Mouse (Mus musculus) cerebellum, adult 9-10 months (tissue): ENCODE results near the gene Popdc3.
"Not testable (repeated sequence)": the region's sequence is repeated elsewhere in the genome, so short reads cannot be mapped to it uniquely, and the experiment has no call there.

Experiments used
- DNase-seq: peaks from one replicate; pipeline ENCODE4 v3.0.0; 2022

Gene Popdc3

DNA sequence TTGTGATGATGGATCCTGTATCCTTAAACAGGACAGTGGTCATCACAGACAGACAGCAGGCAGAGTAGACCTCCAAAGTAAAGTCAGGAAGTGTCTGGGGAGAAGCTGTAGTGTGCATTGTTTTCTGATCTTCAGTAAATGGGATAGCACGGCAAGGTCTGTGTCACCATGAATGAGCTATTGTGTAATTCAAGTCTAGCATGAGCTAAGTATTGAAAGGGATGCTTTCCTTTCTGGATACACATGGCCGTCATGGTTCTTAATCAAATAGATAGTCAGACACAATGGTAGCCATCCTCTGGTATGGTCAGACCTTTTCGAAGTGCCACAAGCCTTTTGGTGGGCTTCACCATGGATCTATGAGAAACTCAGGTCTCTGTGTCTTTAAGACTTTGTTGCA is 142.4 kb downstream of the Popdc3 start:
- no peak for DNase-seq

DNA sequence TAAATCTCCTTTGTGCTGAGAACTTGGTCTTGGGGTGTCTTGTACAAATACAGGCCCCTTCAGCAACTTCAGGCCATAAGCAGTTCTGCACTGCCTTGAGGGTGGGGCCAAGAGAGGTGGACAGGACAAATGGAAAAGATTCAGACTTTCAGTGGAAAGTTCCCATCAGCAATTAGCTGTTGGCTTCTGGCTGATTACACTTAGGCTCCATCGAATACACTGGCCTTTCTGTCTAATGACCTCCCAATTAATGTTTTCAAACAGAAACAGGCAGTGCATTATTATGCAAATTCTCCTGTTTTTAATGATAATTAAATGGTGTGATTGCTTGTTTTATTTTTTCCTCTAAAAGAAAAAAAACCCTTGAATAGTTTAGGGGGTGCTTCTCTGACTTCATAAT is 146.3 kb downstream of the Popdc3 start:
- no peak for DNase-seq

DNA sequence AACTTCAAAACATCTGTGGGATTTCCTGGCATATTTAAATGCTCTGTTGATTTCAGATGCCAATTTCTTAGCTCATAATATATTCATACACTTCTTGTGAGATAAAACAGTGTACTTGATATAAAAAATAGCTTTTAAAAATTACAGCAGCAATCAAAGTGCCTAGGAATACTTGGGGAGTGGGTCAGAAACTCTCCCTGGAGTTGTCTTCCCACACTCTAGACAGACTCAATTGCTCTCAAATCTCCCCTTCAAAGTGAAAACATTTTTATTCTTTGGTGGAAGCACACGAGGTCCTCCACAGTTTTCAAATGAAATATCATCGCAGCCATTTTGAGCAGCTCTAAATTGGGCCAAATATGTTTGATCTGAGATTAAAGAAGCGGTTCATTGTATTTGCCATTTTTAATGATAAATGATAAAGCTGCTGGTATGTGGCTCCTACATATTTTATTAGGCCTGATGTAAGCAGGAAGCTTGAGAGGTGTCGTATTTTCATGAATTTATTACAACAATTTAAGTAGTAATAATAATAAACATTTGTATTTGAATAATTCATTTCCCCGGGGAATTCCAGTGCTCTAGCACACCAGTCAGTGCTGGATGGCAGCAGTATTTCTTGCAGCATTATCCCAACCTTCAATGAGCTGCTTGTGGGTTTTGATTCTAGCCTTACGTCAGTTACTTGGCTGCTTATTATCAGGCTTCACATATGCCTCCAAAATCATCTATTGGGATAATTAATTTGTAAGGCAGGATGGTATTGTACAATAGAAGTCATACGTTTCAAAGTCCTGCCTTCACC is 150.5 kb downstream of the Popdc3 start:
- DNase-seq = no peak

DNA sequence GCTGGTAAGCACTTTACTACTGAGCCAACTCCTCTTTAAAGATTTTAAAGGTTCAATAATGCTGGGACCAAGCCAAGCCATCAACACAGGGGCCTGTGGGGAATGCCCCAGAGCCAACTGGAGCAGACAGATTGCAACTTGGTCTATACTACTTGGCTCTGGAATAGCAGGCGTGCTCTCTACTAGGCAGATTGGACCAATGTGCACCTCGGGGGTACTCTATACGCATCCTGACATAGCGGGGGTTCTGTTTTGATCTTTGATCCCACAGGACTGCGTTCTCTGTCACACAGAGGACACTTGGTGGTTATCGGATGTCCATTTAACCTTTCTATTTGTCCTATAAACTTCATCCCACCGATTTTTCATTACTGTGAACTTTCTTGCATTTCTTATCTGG is 157.0 kb downstream of the Popdc3 start:
- no peak for DNase-seq

DNA sequence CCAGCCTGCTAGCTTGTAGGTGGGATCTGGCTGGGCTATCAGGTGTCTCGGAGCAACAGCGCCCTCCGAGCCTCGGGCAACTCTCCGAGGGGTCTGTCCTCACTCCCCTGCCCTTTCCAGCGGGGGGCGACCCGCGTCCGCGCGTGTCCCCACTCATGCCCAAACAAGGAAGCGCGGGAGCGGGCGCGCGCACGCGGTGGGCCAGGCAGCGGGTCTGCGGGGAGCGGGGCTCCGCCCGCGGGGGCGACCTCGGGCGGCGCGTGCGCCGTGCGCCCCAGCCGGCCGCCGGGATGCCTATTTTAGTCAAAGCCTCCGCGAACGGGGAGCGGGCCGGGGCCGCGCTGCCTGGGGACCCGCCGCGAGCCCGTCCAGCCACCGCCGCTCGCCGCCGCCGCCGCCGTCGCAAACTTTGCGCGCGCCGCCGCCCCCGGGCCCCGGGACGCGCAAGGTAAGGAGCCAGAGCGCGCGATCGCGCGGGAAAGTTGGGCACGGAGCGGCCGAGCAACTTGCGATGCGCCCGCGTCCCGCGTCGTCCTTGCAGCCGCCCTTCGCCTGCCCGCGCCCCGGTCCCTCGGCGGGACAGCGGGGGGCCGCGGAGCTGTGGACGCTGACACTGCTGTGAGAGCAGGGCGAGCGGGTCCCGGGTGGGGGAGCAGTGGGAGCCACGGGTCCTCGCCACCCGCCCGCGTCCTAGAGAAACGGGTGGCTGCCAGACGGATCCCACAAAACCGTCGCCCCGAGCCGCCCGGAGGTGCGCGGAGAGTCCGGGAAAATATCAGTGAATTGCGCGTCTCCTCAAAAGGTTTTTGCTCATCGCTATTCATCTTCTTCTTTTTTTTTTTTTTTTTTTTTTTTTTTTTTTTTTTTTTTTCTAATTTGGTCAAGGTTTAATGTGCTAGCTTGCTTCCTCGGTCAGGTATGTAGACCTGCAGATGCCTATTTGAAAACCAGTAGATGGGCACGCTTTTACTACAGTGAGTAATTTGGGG is 157.8 kb downstream of the Popdc3 start, which contains the start of gene Bves:
TSS of gene Bves (plus strand) at position 339 of the 989 bp plus-strand sequence.
- no peak for DNase-seq

DNA sequence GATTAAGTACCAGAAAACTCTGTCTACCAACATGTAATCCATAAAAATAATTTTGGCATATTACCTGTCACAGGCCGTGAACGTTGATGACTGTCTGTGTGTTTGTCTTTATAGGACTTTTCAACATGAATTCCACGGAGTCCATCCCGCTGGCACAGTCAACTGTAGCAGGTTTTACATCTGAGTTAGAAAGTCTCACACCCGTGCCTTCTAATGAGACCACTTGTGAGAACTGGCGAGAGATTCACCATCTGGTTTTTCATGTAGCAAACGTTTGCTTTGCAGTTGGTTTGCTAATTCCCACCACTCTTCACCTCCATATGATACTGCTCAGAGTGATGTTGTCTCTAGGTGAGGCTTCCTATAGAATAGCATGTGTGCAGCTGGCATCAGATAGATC is 161.2 kb downstream of the Popdc3 start:
- no peak for DNase-seq

DNA sequence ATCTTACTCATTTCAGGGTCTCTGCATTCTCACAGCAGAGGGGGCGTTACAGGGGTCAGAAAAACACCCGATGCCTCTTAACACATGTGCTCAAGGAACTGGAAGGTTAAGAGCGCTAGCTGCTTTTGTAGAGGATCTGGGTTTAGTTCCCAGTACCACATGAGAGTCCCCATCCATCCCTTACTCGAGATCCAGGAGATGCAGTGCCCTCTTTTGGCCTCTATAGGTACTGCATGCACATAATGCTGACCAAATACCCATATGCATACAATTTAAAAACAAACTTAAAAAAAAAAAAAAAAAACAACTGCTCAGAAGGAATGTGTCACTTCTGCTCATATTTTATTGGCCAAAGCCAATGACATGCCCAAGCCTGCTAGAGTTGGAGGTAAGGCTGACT is 166.5 kb downstream of the Popdc3 start:
- no peak for DNase-seq

DNA sequence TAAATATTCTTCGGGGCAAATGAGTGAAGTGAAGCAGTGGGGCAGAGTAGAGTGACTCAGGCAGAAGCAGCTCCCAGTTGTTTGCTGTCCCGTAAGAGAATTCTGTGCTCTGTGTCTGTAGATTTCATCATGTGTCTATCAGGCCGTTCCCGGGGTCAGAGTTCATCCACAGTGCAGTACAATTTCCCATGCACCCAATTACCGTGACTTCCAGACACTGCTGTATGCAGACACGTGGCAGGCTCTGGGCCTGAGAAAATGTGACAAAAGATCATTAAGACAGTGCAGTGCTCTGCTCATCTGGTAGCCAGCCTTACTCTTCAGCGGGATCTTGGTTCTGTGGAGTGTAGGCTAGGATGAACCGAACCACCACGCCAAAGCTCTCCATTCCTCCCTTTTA is 167.3 kb downstream of the Popdc3 start:
- DNase-seq = no peak

DNA sequence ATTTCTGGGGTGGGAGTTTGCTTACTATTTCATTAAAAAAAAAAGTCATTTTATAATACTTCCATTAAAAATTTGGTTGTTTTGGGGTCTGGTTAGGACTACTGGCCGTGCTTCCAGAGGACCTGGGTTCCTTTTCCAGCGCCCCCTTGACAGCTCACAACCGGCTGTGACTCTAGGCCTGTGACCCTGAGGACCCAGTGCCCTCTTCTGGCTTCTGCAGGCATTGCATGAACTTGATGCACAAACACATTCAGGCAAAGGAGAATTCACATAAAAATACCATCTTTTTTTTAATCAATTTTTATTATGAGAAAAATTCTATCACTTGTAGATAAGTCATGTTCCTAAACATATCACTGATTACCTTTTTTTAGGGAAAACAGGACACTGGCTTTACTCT is 170.2 kb downstream of the Popdc3 start:
- DNase-seq = not testable (repeated sequence)

DNA sequence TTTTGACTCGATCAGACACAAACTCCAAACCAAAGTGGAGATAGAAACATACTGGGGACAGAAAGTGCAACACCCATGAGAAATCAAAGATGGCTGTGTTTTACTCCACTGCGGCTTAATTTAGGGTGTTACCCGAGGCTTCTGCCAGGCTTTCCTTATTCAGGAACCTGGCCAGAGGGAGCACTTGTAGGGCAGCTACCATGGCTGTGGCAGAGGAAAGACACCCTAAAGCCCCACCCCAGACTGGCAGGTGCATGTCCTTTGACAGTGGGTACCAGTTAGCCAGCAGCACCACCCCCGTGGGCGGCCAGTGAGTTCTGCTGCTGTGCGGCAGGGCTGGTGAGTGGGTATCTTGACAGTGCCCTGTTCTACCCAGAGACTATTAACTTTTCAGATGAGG is 178.2 kb downstream of the Popdc3 start:
- DNase-seq = no peak

DNA sequence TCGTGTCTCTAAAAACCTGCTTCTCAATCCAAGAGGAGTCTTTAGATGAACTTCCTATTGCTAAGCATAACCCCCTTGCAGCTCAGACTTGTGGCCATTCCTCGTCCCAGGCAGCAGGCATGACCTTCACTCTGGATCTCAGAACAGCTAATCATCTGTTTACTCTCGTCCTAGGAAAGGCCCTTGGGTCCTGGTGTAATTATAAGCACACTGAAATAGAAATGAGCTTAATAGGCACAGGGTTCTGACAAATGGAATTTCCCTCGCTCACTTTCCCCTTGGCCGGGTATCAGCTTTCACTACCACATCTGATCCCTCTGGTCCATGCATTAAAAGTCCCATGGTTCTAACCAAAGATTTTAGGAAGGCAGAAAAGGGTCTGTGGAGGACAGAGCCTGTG is 185.5 kb downstream of the Popdc3 start:
- DNase-seq = no peak

DNA sequence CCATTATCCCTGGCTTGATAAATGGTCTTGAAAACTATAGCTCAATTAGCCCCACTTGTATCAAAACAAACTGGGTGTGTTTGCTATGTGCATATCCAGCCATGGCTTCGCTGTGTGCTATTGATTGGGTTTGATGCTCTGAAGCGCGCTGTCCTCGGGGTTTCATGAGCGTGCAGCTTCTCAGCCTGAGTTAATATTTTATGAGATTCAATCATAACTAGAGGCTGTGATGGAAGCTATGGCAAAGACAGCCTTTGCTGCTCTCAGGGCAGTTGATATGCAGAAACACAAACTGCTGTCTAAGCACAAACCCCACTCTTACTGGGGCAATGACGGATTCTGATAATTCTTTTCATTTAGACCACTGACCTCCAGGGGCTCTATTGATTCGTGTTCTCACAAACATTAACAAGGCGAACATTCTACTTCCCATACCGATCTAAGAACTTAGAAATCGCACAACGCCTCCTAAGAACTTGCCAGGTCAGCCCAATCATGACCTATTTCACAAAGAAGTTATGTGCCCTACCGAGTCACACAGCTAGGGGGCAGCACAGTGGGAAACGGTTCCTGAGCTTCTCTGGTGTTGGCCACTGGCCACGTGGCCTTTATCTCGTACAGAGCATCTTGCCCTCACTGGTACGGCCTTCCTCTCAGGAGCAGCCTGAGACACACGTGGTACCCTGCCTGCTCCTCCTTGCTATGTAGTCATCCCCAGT is 189.2 kb downstream of the Popdc3 start:
- no peak for DNase-seq
